Mouse (Mus musculus) v-Abl transformed pro-B cells (cell line): ENCODE measurements around the gene Pcsk7.

Experiments used
- in situ Hi-C, 2 experiments: fragments of 400-800 bp; cut with MboI; formaldehyde crosslinking; loops; one replicate each; pipeline ENCODE4 v1.15.1; 2025; ENCODE audit not compliant: unreplicated experiment in 2 of 2

Gene Pcsk7

DNA sequence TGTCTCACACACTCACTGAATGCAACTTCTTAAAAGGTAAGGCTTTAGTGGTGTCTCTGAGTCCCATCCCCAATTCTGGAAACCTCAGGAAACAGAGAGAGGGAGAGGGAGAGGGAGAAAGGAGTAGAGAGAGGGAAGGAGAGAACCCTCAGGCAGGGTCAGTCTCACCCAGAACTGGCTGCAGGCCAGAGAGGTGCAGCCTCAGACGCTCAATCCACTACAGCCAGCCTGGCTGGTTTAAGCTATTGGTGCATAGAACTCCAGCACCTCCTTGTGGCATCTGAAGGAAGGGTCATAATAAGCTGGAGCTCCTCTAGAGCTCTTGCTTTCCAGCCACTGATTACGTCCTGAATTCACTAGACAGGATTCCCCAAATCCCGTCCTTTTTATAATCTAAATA lies 30.6 kb downstream of the Pcsk7 start:
- in situ Hi-C loops: loop anchor here in 1 of 2 experiments (25.0 kb wide), 1 partner anchor 525 kb away; no protein-coding TSS in a partner anchor

DNA sequence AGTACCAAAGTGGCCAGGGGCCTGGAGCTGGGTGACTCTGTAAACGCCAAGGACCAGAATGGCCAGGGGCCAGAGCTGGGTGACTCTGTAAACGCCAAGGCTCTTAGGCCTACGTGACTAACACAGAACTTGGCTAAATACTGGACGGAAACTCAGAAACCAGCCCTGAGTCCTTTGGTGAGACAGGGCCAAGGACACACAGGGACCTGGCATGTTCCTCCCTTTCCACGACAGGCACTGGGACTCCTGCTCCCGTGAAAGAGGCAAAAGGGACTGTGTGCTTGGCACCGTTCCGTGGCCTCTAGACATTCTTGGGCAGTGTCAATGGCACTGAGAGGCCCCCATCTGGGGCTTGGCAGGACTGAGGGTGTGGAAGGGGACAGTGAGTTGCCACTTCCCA lies 31.8 kb downstream of the Pcsk7 start:
- in situ Hi-C loops: loop anchor here in 1 of 2 experiments (25.0 kb wide), 1 partner anchor 526 kb away; no protein-coding TSS in a partner anchor

DNA sequence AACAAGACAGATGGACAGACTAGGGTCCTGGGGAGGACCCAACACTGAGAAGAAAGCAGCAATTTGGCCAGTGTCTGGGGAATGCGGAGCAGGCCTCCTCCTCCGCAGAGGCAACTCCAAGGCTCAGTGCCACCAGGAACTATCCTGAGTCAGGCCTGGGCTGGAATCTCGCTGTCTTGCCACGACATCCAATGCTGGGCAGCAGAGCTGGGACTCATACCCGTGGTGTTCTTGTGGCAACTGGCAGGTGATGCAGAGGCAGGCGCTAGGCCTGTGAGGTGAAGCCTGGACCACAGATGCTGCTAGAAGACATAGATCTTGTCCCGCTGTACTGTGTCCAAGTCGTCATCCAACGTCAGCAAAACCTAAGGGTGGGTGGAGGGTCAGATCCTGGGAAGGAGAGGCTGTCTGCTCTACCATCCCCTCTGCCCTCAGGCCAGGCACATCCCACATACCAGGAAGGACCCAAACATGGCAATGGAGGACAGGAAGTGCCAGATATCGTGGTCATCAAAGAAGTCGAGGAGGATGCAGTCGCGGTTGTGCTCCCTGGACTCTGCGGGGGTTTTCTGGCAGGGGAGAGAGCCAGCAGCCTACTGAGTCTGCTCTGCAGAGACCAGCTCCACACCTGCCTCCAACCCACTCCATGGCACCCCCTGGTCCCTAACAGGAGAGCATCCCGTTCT lies 32.8 kb downstream of the Pcsk7 start:
- in situ Hi-C loops: loop anchor here in 1 of 2 experiments (25.0 kb wide), 1 partner anchor 527 kb away; no protein-coding TSS in a partner anchor

- in situ Hi-C loops: loop anchor here in 1 of 2 experiments (25.0 kb wide), 1 partner anchor 527 kb away; no protein-coding TSS in a partner anchor
These were observed 33.5 kb downstream of the Pcsk7 start for GRCm38 (mm10) chr9:45939794-45940193.

- in situ Hi-C loops: loop anchor here in 1 of 2 experiments (25.0 kb wide), 1 partner anchor 529 kb away; no protein-coding TSS in a partner anchor
These were observed 35.1 kb downstream of the Pcsk7 start for GRCm38 (mm10) chr9:45941329-45941888.

GRCm38 (mm10) chr9:45942464-45942863 lies 36.2 kb downstream of the Pcsk7 start:
- in situ Hi-C loops: loop anchor here in 1 of 2 experiments (25.0 kb wide), 1 partner anchor 530 kb away; no protein-coding TSS in a partner anchor

DNA sequence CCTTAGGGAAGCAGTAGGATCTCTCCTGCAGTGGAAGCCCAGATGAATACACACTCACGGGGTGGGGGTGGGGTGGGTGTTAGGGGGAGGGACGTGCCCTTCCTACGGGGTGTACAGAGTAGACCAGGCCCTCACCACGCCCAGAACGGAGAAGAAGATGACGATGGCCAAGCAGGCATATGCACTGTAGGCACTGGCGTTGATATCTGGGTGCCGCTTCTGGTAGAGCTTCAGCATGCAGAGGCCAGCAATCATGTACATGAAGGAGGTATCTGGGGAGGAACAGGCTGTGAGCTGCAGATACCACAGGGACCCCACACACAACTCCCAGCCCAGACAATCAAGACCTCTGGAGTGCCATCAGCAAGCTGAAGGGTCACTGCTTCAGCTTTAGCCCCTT lies 36.6 kb downstream of the Pcsk7 start:
- in situ Hi-C loops: loop anchor here in 1 of 2 experiments (25.0 kb wide), 1 partner anchor 531 kb away; no protein-coding TSS in a partner anchor

DNA sequence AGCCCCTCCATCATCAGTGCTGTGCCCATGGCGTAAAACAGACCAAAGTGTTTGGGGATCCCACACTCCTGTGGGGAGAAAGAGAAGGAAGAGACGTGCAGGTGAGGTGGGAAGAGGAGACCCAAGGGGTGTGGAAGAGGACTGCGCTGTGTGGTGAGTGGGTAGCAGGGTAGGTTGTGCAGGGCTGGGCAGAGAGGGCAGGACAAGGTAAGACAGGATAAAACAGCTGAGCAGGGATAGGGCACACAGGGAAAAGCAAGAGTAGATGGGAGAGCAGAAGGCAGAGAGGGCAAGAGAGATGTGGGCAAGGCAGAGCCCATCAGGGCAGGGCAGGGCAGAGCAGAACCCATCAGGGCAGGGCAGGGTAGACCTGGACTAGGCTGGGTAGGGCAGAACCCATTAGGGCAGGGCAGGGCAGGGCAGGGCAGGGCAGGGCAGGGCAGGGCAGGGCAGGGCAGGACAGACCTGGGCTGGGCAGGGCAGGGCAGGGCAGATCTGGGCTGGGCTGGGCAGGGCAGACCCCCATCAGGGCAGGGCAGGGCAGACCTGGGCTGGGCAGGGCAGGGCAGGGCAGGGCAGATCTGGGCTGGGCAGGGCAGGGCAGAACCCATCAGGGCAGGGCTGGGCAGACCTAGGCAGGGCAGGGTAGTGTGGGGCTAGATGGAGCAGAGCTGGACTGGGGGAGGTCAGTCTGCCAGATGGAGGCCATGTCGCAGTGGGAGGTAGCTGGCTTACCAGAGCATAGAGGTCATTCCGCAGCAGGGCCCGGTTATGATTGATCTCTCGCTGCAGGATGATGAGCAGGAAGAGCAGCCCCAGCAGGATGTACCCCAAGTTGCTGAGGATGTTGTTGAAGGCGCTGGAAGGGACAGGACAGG lies 37.6 kb downstream of the Pcsk7 start:
- in situ Hi-C loops: loop anchor here in 1 of 2 experiments (25.0 kb wide), 1 partner anchor 532 kb away; no protein-coding TSS in a partner anchor

DNA sequence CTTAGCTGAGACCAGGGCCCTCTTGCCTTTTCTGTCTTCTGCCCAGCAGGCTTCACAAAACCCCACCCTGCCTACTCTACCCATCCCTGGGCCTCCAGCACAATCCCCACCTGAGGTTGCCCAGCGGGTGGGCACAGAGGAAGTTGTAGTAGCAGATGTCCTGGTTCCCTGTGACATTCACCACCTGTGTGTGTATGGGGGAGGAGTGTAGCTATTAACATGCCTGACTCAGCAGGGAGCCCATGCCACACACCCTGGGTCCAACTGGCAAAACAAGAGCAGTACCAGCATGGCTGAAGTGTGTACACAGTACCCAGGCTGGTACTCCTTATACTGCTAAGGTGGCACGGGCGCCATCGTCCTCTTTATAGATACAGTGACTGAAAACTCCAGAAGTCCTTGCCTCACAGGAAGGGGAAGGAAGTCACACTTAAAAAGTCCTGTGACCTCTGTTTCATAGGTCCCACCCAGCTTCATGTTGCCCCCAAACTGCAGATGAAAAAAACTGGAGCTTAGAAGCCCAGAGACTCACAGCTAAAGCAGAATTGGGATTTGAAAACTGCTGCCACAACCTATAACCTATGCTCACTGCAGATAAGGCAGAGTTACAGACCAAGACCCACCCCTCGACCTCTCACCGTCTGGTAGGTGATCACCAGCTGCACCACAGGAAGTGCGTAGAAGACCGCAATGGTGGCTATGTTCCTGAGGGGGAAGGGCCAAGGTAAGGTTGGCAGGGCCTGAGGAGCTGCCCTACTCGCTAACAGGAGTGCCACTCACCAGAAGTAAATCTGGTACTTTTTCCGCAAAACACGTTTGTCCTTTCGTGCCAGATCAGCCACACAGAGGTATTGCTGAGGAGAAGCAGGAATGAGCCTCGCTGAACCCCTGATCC lies 38.5 kb downstream of the Pcsk7 start:
- in situ Hi-C loops: loop anchor here in 1 of 2 experiments (25.0 kb wide), 1 partner anchor 532 kb away; no protein-coding TSS in a partner anchor

- in situ Hi-C loops: loop anchor here in 1 of 2 experiments (25.0 kb wide), 1 partner anchor 533 kb away; no protein-coding TSS in a partner anchor
These were observed 39.4 kb downstream of the Pcsk7 start for GRCm38 (mm10) chr9:45945721-45946120.

- in situ Hi-C loops: loop anchor here in 1 of 2 experiments (25.0 kb wide), 1 partner anchor 534 kb away; no protein-coding TSS in a partner anchor
These were observed 40.0 kb downstream of the Pcsk7 start for GRCm38 (mm10) chr9:45946182-45946871.

DNA sequence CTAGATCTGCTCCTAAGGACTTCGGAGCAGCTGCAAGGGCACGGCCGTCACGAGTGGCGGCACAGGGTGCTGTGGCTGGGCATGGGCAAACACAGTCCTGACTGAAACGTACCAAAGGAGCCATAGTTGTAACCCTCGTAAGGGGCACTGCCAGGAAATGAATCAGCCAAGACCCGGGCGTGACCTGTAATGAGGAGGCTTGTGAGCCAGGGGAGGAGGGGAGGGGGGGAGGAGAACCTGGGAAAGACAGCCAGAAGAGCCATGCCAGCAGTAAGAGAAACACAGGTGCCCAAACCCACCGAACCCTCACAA lies 40.5 kb downstream of the Pcsk7 start:
- in situ Hi-C loops: loop anchor here in 1 of 2 experiments (25.0 kb wide), 1 partner anchor 535 kb away; no protein-coding TSS in a partner anchor

DNA sequence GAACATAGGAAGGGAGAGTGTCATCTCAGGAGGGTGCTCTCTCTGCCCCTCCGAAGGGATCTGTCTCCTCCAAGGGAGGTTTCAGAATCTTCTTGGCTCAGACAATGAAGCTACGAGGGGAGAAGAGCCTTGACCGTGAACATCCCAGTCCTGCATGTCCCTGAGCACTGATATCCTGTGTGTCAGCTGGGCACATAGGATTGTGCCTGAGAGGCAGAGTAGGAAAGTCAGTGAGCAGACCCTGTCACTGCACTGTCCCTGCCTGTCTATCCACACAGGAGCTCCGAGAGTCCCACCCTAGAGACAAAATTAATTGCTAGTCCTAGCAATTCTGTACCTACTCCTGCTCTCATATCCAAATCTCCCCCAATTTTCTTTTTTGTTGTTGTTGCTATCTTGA lies 45.8 kb downstream of the Pcsk7 start:
- in situ Hi-C loops: no loop called here

DNA sequence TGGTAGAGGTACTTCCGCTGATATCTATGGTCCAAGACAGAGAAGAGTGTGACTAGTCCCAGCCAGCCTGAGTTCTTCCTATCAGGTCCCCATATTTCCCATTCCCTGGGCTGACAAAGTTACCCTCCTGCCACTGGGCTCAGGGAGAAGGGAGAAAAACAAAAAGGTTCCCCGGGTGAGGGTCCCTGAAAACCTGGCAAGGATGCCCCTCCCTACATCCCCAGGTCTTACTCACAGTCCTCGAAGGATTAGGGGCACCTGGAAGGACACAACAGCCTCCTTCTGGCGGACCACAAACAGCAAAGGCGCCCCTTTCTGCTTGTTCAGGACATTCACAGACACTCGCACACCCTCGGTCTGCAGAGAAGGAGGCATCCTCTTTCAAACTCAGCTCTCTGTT lies 46.6 kb downstream of the Pcsk7 start:
- in situ Hi-C loops: no loop called here

DNA sequence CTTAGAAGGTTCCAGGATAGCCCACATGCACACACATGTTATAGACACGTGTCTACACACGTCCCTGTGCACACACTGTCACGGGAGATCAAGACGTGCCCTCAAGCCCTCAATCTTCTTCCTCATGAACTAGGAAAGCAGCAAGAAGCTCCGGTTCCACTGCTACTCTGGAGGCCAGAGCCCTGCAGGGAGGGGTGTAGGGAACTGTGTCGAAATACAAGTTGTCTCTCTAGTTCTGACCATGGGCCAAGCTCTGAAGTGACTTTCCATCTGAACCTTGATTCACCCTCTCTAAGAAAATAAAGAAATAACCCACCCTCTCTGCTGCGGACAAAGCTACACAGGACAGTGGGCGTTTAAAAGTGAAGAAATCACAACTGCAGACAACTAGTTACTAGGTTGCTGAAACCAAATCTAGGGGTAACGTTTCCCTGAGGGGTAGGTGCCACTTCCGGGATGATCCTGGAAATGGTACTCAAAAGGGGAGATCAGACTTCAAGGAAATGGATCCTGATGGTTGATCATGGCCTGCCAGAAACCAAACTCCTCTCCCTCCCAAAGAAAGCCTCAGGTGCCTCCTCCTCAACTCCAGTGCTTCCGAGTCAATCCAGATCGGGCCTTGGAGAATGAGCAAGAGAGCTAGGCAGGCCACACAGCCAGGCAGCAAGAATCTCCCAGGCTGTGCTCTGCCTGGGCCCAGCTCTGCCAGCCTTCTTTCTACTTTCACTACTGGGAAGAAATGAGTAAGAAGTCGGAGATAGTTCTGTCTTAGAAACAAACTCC lies 47.4 kb downstream of the Pcsk7 start:
- in situ Hi-C loops: no loop called here

DNA sequence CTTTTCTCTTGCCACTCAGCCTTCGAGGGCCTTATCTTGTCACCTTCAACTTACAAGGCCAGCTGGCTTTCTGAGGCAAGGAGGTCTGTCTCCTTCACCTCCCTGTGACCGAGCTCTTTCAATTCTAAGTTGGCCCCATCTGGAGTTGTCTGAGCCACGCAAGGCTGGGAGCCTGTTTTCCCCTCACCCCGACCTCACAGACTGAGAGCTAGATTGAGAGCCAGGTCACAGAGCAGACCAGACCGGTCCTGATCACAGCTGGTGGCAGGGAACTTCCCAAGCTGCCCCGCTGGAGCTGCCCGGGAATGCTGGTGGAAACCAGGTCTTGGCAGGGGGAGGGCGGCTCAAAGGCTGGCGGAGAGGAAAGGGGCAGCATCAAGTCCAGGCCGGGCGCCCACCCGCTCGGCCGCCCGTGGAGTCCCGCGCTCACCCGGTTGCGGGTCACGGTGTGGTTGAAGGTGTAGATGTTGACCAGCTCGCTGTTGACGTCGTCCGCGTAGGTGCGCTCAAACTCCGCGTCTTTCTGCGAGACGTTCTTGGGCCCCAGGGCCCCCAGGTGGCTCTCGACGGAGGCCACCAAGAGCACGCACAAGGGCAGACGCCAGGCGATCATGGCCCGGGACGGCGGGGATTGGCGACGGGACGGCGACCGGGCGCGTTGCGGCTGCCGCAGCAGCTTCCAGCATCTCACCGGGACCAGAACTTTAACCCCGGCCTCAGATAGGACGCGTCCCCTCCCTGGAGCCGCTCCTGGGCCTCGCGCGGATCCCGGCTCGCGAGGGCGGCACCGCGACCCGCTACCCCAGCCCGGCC lies 48.2 kb downstream of the Pcsk7 start:
- in situ Hi-C loops: no loop called here
